Mouse (Mus musculus): ENCODE results near the gene Mapkap1. TPM values are rescaled to one million over a fixed set of nuclear protein-coding genes. Genes with fewer than 3 reads are reported as not detected.
A peak's percentile ranks its signal among the peaks of the same experiment; 100 is the strongest.

Gene Mapkap1
- polyA plus RNA-seq, 1 experiment: 52.5 TPM

DNA sequence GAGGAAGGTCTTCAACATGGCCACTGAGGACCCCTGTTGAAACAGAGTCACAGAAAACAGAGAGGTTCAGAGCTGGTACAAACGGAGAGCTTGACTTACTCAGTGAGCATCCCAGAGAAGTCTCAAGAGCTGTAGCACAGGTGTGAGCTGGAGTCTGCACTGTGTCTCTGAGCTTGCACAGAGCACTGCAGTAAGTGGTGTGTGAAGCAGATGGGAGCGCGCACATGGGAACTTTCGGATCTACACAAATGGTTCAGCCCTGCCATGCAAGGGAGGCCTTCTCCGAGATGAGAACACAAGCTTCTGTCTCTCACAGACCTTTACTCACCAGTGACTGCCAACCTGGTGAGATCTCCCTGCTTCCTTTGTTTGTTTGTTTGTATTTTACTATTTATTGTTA is 103.3 kb downstream of the Mapkap1 start:
- Histone ChIP-seq H3K4me1 (ENCODE audit: control insufficient read depth, insufficient read depth, insufficient read length, low read length) (no peaks in the 10 kb centered on the region), H3K36me3 (ENCODE audit: control insufficient read depth, insufficient read depth, low read length) (peaks cover 10% of the 10 kb centered on the region), H3K27ac (ENCODE audit: insufficient read depth, low read depth, low read length) (no peak overlapping the region), H3K4me3 (ENCODE audit: low read depth, low read length) (no peak overlapping the region), H3K27me3 (ENCODE audit: control insufficient read depth, insufficient read depth, low read length) (no peaks in the 10 kb centered on the region)
- 96% methylated on average over 5 of the region's 5 CpGs for WGBS
- no peak for TF ChIP-seq POLR2A (IDR thresholded peaks at IDR 0.05; ENCODE audit: low read depth, low read length)
- no peak for TF ChIP-seq CTCF (IDR thresholded peaks at IDR 0.05; ENCODE audit: extremely low read depth, insufficient read length, insufficient replicate concordance, low read depth, low read length)

DNA sequence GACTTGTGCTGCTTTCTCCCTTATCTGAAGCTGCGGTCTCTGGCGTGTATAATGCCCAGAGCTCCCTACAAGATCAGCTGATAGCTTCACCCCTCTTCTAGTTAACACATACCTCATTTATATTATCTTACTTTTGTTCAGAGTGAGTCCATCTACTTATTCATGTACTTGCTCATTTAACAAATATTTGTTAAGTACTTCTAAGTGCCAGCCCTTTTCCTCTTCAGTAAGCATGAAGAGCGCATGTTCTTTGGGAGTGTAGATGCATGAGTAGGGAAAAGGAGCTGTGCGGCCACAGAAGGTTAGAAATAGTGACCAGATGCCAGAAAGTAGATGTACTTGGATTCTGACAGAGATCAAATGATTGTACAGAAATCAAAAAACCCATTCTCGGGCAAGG is 108.7 kb downstream of the Mapkap1 start:
- Histone ChIP-seq H3K36me3 (ENCODE audit: control insufficient read depth, insufficient read depth, low read length) (peaks cover 9% of the 10 kb centered on the region), H3K4me3 (ENCODE audit: low read depth, low read length) (no peak overlapping the region), H3K27ac (ENCODE audit: insufficient read depth, low read depth, low read length) (no peak overlapping the region), H3K4me1 (ENCODE audit: control insufficient read depth, insufficient read depth, insufficient read length, low read length) (no peaks in the 10 kb centered on the region), H3K27me3 (ENCODE audit: control insufficient read depth, insufficient read depth, low read length) (no peaks in the 10 kb centered on the region)
- TF ChIP-seq POLR2A (IDR thresholded peaks at IDR 0.05; ENCODE audit: low read depth, low read length) (no peak), CTCF (IDR thresholded peaks at IDR 0.05; ENCODE audit: extremely low read depth, insufficient read length, insufficient replicate concordance, low read depth, low read length) (no peak)
- 91% methylated on average over 5 of the region's 5 CpGs for WGBS

DNA sequence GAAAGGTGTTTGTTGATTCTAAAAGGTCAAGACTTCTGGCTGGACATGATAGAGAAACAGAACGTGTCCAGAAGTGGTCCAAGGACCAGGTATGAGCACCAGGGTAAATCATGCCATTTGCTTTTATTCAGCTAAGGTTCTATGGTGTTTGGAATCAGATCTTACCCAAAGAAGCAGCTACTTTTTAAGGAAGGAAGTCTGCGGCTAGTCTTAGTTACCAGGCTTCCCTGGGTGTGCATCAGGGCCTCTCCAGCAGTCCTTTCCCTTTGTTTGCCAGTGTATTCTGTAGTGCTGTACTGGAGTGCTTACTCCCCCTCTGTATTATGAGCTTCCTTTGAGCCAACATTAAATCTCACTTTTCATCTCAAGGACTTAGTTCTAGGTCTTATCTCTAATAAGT is 111.5 kb downstream of the Mapkap1 start:
- Histone ChIP-seq H3K36me3 (ENCODE audit: control insufficient read depth, insufficient read depth, low read length) (peaks cover 19% of the 10 kb centered on the region), H3K4me1 (ENCODE audit: control insufficient read depth, insufficient read depth, insufficient read length, low read length) (no peaks in the 10 kb centered on the region), H3K4me3 (ENCODE audit: low read depth, low read length) (no peak overlapping the region), H3K27me3 (ENCODE audit: control insufficient read depth, insufficient read depth, low read length) (no peaks in the 10 kb centered on the region), H3K27ac (ENCODE audit: insufficient read depth, low read depth, low read length) (no peak overlapping the region)
- TF ChIP-seq CTCF (IDR thresholded peaks at IDR 0.05; ENCODE audit: extremely low read depth, insufficient read length, insufficient replicate concordance, low read depth, low read length) (no peak), POLR2A (IDR thresholded peaks at IDR 0.05; ENCODE audit: low read depth, low read length) (no peak)
- 72% methylated on average over 2 of the region's 2 CpGs for WGBS

DNA sequence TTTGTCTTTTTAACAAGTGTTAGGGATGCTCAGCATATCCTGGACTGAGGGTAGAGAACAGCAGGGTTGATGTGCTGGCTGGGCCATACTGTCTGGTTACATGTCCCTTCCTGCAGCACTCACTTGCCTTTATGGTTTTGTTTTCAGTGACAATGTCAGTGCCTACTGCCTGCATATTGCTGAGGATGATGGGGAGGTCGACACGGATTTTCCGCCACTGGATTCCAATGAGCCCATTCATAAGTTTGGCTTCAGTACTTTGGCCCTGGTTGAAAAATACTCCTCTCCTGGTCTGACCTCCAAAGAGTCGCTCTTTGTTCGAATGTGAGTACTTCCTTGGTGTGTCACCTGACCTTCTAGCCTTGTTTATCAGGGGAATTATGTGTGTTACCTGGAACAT is 112.0 kb downstream of the Mapkap1 start:
- no peaks in the 10 kb centered on the region for H3K27me3 ChIP-seq (ENCODE audit: control insufficient read depth, insufficient read depth, low read length)
- H3K4me3 ChIP-seq (ENCODE audit: low read depth, low read length): no peak overlapping the region
- TF ChIP-seq CTCF (IDR thresholded peaks at IDR 0.05; ENCODE audit: extremely low read depth, insufficient read length, insufficient replicate concordance, low read depth, low read length) (no peak), POLR2A (IDR thresholded peaks at IDR 0.05; ENCODE audit: low read depth, low read length) (no peak)
- no peaks in the 10 kb centered on the region for H3K4me1 ChIP-seq (ENCODE audit: control insufficient read depth, insufficient read depth, insufficient read length, low read length)
- WGBS: 79% methylated on average over 5 of the region's 5 CpGs
- H3K36me3 ChIP-seq (ENCODE audit: control insufficient read depth, insufficient read depth, low read length): peaks cover 19% of the 10 kb centered on the region
- H3K27ac ChIP-seq (ENCODE audit: insufficient read depth, low read depth, low read length): no peak overlapping the region

DNA sequence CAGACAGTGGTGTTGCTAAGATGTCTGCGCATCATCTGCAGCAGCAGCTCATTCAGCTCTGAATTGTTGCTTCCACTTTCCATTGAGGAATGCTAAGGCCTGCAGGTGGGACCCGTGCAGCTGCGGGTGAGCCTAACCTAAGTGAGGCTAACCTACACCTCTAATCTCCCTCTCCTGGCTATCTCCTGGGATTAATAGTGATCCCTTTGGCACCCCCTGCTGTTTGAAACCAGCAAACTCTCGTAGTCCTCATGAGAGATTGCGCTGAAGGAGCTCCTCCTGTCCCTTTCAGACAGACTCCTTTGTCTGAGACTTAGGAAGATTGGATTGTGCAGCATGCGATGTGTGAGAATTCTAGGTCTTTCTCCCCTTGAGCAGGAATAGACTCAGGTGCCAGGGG is 113.0 kb downstream of the Mapkap1 start:
- Histone ChIP-seq H3K4me1 (ENCODE audit: control insufficient read depth, insufficient read depth, insufficient read length, low read length) (no peaks in the 10 kb centered on the region), H3K27me3 (ENCODE audit: control insufficient read depth, insufficient read depth, low read length) (no peaks in the 10 kb centered on the region)

DNA sequence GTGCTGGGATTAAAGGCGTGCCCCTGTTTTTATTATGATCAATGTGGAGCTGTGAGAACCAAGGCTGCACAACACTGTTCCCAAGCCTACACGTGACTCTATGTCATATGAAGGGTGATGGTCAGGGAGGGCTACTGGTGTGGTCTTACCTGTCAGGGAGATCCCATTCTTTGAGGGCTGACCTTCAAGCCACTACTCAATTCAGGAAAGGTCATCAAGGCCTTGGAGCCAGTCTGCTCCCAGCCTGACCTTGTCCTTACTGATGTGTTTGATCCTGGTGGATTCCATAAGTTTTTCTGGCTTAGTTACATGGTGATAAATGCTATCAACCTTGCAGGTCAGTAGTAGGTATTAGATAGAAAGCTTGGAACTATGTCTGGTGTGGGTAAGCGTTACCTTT is 114.8 kb downstream of the Mapkap1 start:
- TF ChIP-seq CTCF (IDR thresholded peaks at IDR 0.05; ENCODE audit: extremely low read depth, insufficient read length, insufficient replicate concordance, low read depth, low read length) (no peak), POLR2A (IDR thresholded peaks at IDR 0.05; ENCODE audit: low read depth, low read length) (no peak)
- H3K27me3 ChIP-seq (ENCODE audit: control insufficient read depth, insufficient read depth, low read length): no peaks in the 10 kb centered on the region
- peaks cover 19% of the 10 kb centered on the region for H3K36me3 ChIP-seq (ENCODE audit: control insufficient read depth, insufficient read depth, low read length)
- 91% methylated on average over 3 of the region's 3 CpGs for WGBS
- no peaks in the 10 kb centered on the region for H3K4me1 ChIP-seq (ENCODE audit: control insufficient read depth, insufficient read depth, insufficient read length, low read length)
- no peak overlapping the region for H3K4me3 ChIP-seq (ENCODE audit: low read depth, low read length)
- H3K27ac ChIP-seq (ENCODE audit: insufficient read depth, low read depth, low read length): no peak overlapping the region

More for the DNA sequence above, 113.0 kb downstream of the Mapkap1 start:
- H3K27ac ChIP-seq (ENCODE audit: insufficient read depth, low read depth, low read length): no peak overlapping the region
- H3K36me3 ChIP-seq (ENCODE audit: control insufficient read depth, insufficient read depth, low read length): peaks cover 19% of the 10 kb centered on the region
- 57% methylated on average over 6 of the region's 6 CpGs for WGBS
- TF ChIP-seq CTCF (IDR thresholded peaks at IDR 0.05; ENCODE audit: extremely low read depth, insufficient read length, insufficient replicate concordance, low read depth, low read length): peak; percentile 45; the same call in 1 of the 2 replicates
- TF ChIP-seq POLR2A (IDR thresholded peaks at IDR 0.05; ENCODE audit: low read depth, low read length): no peak
- H3K4me3 ChIP-seq (ENCODE audit: low read depth, low read length): no peak overlapping the region

DNA sequence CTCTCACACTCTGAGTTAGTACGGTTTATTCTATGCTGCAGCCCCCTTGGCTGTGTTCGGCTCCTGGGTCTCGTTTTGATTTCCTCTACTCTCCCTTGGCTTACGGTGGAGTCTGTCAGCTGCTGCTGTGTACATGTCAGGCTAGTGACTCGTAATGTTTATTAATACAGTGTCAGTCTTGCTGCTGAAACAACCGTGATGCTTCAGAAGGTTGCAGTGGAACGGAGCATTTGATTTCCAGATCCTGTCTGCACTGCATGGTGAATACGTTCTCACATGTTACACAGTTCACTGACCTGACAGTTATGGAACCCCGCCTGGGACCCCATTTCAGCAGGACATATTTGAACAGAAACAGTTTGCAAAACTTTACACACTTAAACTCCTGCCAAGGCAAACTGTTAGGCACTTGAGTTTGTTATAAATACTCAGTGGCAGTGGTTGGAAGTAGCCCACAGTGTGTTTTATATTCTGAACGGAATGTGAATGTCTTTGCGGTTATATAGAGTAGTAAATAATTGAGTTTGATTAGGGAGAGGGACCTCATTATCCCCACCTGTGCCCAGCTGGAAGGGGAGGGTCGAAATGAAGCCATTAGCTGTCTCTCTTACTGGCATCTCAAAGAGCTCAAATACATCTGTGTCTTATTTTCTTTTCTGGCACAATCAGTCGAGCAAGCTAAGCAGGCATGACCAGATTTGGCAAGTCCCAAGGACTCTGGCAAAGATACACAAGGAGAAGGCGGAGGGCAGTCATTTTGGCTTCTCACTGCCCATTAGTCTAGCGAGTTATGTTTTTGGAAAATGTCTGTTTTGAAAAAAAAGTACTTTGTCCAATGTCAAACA is 120.2 kb downstream of the Mapkap1 start:
- Histone ChIP-seq H3K4me3 (ENCODE audit: low read depth, low read length) (no peak overlapping the region), H3K27me3 (ENCODE audit: control insufficient read depth, insufficient read depth, low read length) (no peaks in the 10 kb centered on the region), H3K4me1 (ENCODE audit: control insufficient read depth, insufficient read depth, insufficient read length, low read length) (no peaks in the 10 kb centered on the region), H3K36me3 (ENCODE audit: control insufficient read depth, insufficient read depth, low read length) (peaks cover 1% of the 10 kb centered on the region), H3K27ac (ENCODE audit: insufficient read depth, low read depth, low read length) (no peak overlapping the region)
- WGBS: 77% methylated on average over 15 of the region's 15 CpGs
- TF ChIP-seq POLR2A (IDR thresholded peaks at IDR 0.05; ENCODE audit: low read depth, low read length): no peak
- no peak for TF ChIP-seq CTCF (IDR thresholded peaks at IDR 0.05; ENCODE audit: extremely low read depth, insufficient read length, insufficient replicate concordance, low read depth, low read length)

Data from small intestine, adult 2 months (tissue).